Mouse (Mus musculus): ENCODE measurements at regions not wholly inside any gene's neighbourhood (a gene's known extent, or its start where the extent isn't known, plus 50 kb on each side); places are given as distances from the start of the nearest gene placed in this dataset.

GRCm38 (mm10) chr13:73405720-73406629, 61.0 kb upstream of the Lpcat1 start:
- Histone ChIP-seq H3K27me3 (replicated peaks; ENCODE audit: control insufficient read depth, insufficient read depth, low read length) (no peaks in the 10 kb centered on the region), H3K9ac (ENCODE audit: low read depth, low read length) (no peak overlapping the region), H3K27ac (replicated peaks; ENCODE audit: low read depth, low read length) (no peak overlapping the region), H3K9me3 (ENCODE audit: control insufficient read depth, low read length) (no peaks in the 10 kb centered on the region), H3K36me3 (ENCODE audit: control insufficient read depth, insufficient read depth, low read length) (no peaks in the 10 kb centered on the region), H3K4me3 (ENCODE audit: low read depth, low read length) (no peak overlapping the region), H3K4me1 (ENCODE audit: control insufficient read depth, insufficient read depth, low read length) (no peaks in the 10 kb centered on the region), H3K4me2 (ENCODE audit: low read depth, low read length) (peak overlapping the region; percentile 7; the same call in 1 of the 2 replicates)
- 12% methylated on average over 19 of the region's 20 CpGs for WGBS
- DNase-seq (ENCODE audit: low spot score) (peak; percentile 72), ATAC-seq (ENCODE audit: low read depth) (peak; percentile 79)

DNA sequence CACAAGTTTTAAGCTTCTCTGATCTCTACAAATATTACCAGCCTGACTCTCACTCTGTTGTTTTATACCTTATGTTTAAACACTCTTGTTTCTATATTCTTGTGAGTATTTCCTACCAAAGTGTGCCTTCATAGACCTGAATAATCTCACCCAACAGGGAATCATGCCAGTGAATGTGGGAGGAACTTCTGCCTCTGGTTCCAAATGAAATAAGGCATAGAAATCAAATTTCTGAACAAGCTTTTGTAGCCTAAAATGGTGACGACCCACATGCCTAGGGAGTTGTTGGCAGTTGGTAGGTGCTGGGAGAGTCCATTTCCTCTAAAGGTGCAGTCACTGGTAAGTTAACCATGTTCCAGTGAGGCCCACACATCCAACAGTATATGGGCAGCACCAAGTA, 66.1 kb upstream of the Lpcat1 start:
- ATAC-seq (ENCODE audit: low read depth) (no peak), DNase-seq (ENCODE audit: low spot score) (no peak)
- no peaks in the 10 kb centered on the region for H3K36me3 ChIP-seq (ENCODE audit: control insufficient read depth, insufficient read depth, low read length)
- no peak overlapping the region for H3K9ac ChIP-seq (ENCODE audit: low read depth, low read length)
- no peak overlapping the region for H3K4me2 ChIP-seq (ENCODE audit: low read depth, low read length)
- H3K27ac ChIP-seq (replicated peaks; ENCODE audit: low read depth, low read length): no peak overlapping the region
- H3K27me3 ChIP-seq (replicated peaks; ENCODE audit: control insufficient read depth, insufficient read depth, low read length): no peaks in the 10 kb centered on the region
- no peaks in the 10 kb centered on the region for H3K9me3 ChIP-seq (ENCODE audit: control insufficient read depth, low read length)
- WGBS: 80% methylated on average over 1 of the region's 1 CpGs
- H3K4me1 ChIP-seq (ENCODE audit: control insufficient read depth, insufficient read depth, low read length): no peaks in the 10 kb centered on the region
- no peak overlapping the region for H3K4me3 ChIP-seq (ENCODE audit: low read depth, low read length)

- ATAC-seq (ENCODE audit: low read depth) (peak; percentile 62; the same call in 1 of the 2 replicates), DNase-seq (ENCODE audit: low spot score) (peak; percentile 16)
- no peaks in the 10 kb centered on the region for H3K4me1 ChIP-seq (ENCODE audit: control insufficient read depth, insufficient read depth, low read length)
- 0 out of 2 replicates have a peak, but pooled peaks cover 7% of the 10 kb centered on the region for H3K9me3 ChIP-seq (ENCODE audit: control insufficient read depth, low read length)
- no peak overlapping the region for H3K4me3 ChIP-seq (ENCODE audit: low read depth, low read length)
- no peaks in the 10 kb centered on the region for H3K27me3 ChIP-seq (replicated peaks; ENCODE audit: control insufficient read depth, insufficient read depth, low read length)
- H3K36me3 ChIP-seq (ENCODE audit: control insufficient read depth, insufficient read depth, low read length): no peaks in the 10 kb centered on the region
- 15% methylated on average over 4 of the region's 4 CpGs for WGBS
- H3K27ac ChIP-seq (replicated peaks; ENCODE audit: low read depth, low read length): no peak overlapping the region
- no peak overlapping the region for H3K4me2 ChIP-seq (ENCODE audit: low read depth, low read length)
- H3K9ac ChIP-seq (ENCODE audit: low read depth, low read length): no peak overlapping the region
Measured at GRCm38 (mm10) chr13:73397033-73397432, 68.7 kb upstream of the Ndufs6 start.

DNA sequence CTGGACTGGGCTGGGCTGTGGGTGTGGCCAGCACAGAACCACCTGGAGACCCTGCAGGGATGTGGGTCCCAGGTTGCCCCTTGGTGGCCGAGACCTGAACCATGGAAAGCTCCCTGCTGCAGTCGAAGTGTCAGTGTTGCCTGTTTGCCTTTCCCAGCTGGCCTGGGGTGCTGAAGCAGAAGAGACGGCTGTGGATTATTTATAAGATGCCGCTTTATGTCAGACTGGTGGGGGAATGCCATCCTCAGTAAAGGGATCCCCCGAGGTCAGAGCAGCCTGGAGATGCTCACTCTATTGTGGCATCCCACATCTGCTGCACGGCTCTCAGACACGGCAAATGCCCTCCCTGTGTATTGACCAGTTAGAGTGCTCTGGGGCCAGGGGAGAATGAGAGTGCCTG, 67.5 kb upstream of the Ndufs6 start:
- no peaks in the 10 kb centered on the region for H3K4me1 ChIP-seq (ENCODE audit: control insufficient read depth, insufficient read depth, low read length)
- DNase-seq (ENCODE audit: low spot score) (no peak), ATAC-seq (ENCODE audit: low read depth) (no peak)
- H3K4me3 ChIP-seq (ENCODE audit: low read depth, low read length): no peak overlapping the region
- H3K36me3 ChIP-seq (ENCODE audit: control insufficient read depth, insufficient read depth, low read length): no peaks in the 10 kb centered on the region
- 54% methylated on average over 7 of the region's 7 CpGs for WGBS
- H3K9ac ChIP-seq (ENCODE audit: low read depth, low read length): no peak overlapping the region
- H3K9me3 ChIP-seq (ENCODE audit: control insufficient read depth, low read length): 0 out of 2 replicates have a peak, but pooled peaks cover 9% of the 10 kb centered on the region
- H3K27ac ChIP-seq (replicated peaks; ENCODE audit: low read depth, low read length): no peak overlapping the region
- no peaks in the 10 kb centered on the region for H3K27me3 ChIP-seq (replicated peaks; ENCODE audit: control insufficient read depth, insufficient read depth, low read length)
- H3K4me2 ChIP-seq (ENCODE audit: low read depth, low read length): no peak overlapping the region

GRCm38 (mm10) chr13:73389051-73389450, 60.7 kb upstream of the Ndufs6 start:
- ATAC-seq (ENCODE audit: low read depth): no peak
- 58% methylated on average over 4 of the region's 4 CpGs for WGBS

DNA sequence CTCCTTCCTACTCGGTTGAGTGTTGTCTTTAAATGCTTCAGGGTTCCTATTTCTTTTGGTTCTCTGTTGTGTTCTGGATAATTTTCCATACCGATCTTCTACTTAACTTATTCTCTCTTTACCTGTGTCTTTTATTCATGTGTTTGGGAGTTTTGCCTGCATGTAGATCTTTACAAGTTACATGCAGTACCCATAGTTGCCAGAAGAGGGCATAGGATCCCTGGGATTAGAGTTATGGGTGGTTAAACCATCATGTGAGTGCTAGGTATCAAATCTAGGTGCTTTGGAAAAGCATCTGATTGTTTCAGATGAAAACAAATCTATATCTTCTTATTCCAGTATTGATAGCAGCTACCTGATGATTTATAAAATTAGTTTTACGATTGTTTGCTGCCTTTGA, 55.2 kb upstream of the Ndufs6 start:
- H3K27ac ChIP-seq (replicated peaks; ENCODE audit: low read depth, low read length): no peak overlapping the region
- H3K4me3 ChIP-seq (ENCODE audit: low read depth, low read length): no peak overlapping the region
- peaks cover 5% of the 10 kb centered on the region; the same call in 1 of the 2 replicates for H3K9me3 ChIP-seq (ENCODE audit: control insufficient read depth, low read length)
- H3K4me2 ChIP-seq (ENCODE audit: low read depth, low read length): no peak overlapping the region
- H3K27me3 ChIP-seq (replicated peaks; ENCODE audit: control insufficient read depth, insufficient read depth, low read length): no peaks in the 10 kb centered on the region
- no peak overlapping the region for H3K9ac ChIP-seq (ENCODE audit: low read depth, low read length)
- H3K4me1 ChIP-seq (ENCODE audit: control insufficient read depth, insufficient read depth, low read length): no peaks in the 10 kb centered on the region
- no peaks in the 10 kb centered on the region for H3K36me3 ChIP-seq (ENCODE audit: control insufficient read depth, insufficient read depth, low read length)
- no peak for ATAC-seq (ENCODE audit: low read depth)
- WGBS: 69% methylated on average over 3 of the region's 3 CpGs
- no peak for DNase-seq (ENCODE audit: low spot score)

More at GRCm38 (mm10) chr13:73389051-73389450, 60.7 kb upstream of the Ndufs6 start:
- peaks cover 14% of the 10 kb centered on the region; the same call in 1 of the 2 replicates for H3K9me3 ChIP-seq (ENCODE audit: control insufficient read depth, low read length)
- H3K9ac ChIP-seq (ENCODE audit: low read depth, low read length): no peak overlapping the region
- no peak overlapping the region for H3K27ac ChIP-seq (replicated peaks; ENCODE audit: low read depth, low read length)
- H3K27me3 ChIP-seq (replicated peaks; ENCODE audit: control insufficient read depth, insufficient read depth, low read length): no peaks in the 10 kb centered on the region
- no peak overlapping the region for H3K4me2 ChIP-seq (ENCODE audit: low read depth, low read length)
- no peak overlapping the region for H3K4me3 ChIP-seq (ENCODE audit: low read depth, low read length)
- no peaks in the 10 kb centered on the region for H3K36me3 ChIP-seq (ENCODE audit: control insufficient read depth, insufficient read depth, low read length)
- DNase-seq (ENCODE audit: low spot score): no peak
- H3K4me1 ChIP-seq (ENCODE audit: control insufficient read depth, insufficient read depth, low read length): no peaks in the 10 kb centered on the region
